12 mouse cellular contexts compared by ENCODE assay signal in the genomic region with DNA sequence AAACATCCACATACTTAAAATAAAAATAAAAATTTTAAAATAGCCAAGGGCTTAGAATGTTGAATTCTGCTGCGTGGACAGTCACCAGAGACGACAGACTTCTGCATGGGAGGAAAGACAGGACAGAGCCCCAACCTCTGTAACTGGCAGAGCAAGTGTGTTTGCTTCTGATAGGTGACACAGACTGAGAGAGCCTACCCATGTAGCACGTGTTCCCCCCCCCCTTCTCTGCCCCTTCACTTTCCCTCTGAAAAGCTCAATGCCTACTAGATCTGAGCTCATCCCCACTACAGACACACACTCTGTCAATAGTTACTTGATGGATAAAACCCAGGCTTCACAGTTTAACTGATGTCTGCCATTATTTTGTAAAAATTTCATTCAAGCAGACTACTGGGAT. TPM values are rescaled to one million over a fixed set of nuclear protein-coding genes. Genes with fewer than 3 reads are reported as not detected.
DNase-seq lines count a peak whose midpoint lies in the region; ATAC-seq and TF ChIP-seq lines count a peak whose summit lies in the region.
"Had no signal": no experiment of that assay in that cellular context is flagged by ENCODE, and none has a peak within 500 bp of the region (broad histone marks: within the 10 kb centered on the region; RNA-seq: fewer than 3 reads in every experiment).

No protein-coding gene starts in this region.

- WGBS in kidney, embryonic 16.5 days, result 60% methylated on average over 3 of the region's 3 CpGs
- 42% methylated on average over 3 of the region's 3 CpGs for WGBS in intestine, embryonic 16.5 days

- ATAC-seq in kidney, embryonic 16.5 days (ENCODE audit: low FRiP score, low TSS enrichment), result no peak
- no peak for ATAC-seq in intestine, embryonic 16.5 days
- ATAC-seq in megakaryocyte-erythroid progenitor cell, adult 5-6 weeks (replicated peaks; ENCODE audit: low FRiP score, low TSS enrichment, poor library complexity, severe bottlenecking), result peak; percentile 39
- ATAC-seq: forebrain, postnatal 0 days had no signal

- H3K36me3 ChIP-seq in kidney, embryonic 16.5 days (ENCODE audit: insufficient read depth, low read length), result no peaks in the 10 kb centered on the region
- H3K36me3 ChIP-seq in intestine, embryonic 16.5 days (ENCODE audit: control insufficient read depth, insufficient read depth, low read length), result no peaks in the 10 kb centered on the region

- 0 out of 2 replicates have a peak, but pooled peaks cover 3% of the 10 kb centered on the region for H3K27me3 ChIP-seq in kidney, embryonic 16.5 days (ENCODE audit: insufficient read depth, low read length)
- H3K27me3 ChIP-seq in intestine, embryonic 16.5 days (replicated peaks; ENCODE audit: control insufficient read depth, insufficient read depth, low read length), result no peaks in the 10 kb centered on the region

- TF ChIP-seq POLR2A in cortical plate, adult 2 months (IDR thresholded peaks at IDR 0.05; ENCODE audit: extremely low read depth, insufficient read depth, low read length), result no peak

- H3K9ac ChIP-seq in kidney, embryonic 16.5 days (replicated peaks; ENCODE audit: low read length), result no peak overlapping the region
- H3K9ac ChIP-seq in intestine, embryonic 16.5 days (ENCODE audit: low read depth, low read length), result peak overlapping the region; percentile 93; the same call in 1 of the 2 replicates

- H3K27ac ChIP-seq in kidney, embryonic 16.5 days (ENCODE audit: low read length), result no peak overlapping the region
- H3K27ac ChIP-seq in cortical plate, adult 2 months (ENCODE audit: insufficient read depth, low read length), result no peak overlapping the region
- H3K27ac ChIP-seq in intestine, embryonic 16.5 days (ENCODE audit: low read length), result peak overlapping the region; percentile 96; the same call in 1 of the 2 replicates

- H3K9me3 ChIP-seq in kidney, embryonic 16.5 days (ENCODE audit: low read length), result no peaks in the 10 kb centered on the region
- no peaks in the 10 kb centered on the region for H3K9me3 ChIP-seq in intestine, embryonic 16.5 days (ENCODE audit: control insufficient read depth, low read length)

- H3K4me1 ChIP-seq in kidney, embryonic 16.5 days (ENCODE audit: insufficient read depth, low read length), result peaks cover 34% of the 10 kb centered on the region
- peaks cover 7% of the 10 kb centered on the region for H3K4me1 ChIP-seq in cortical plate, adult 2 months (ENCODE audit: control insufficient read depth, insufficient read depth, low read length)
- peaks cover 28% of the 10 kb centered on the region for H3K4me1 ChIP-seq in intestine, embryonic 16.5 days (ENCODE audit: control insufficient read depth, insufficient read depth, low read length)

- peak overlapping the region; percentile 96 for H3K4me2 ChIP-seq in kidney, embryonic 16.5 days (replicated peaks; ENCODE audit: low read depth, low read length)
- peak overlapping the region; percentile 88 for H3K4me2 ChIP-seq in intestine, embryonic 16.5 days (ENCODE audit: low read depth, low read length)

- TF ChIP-seq CTCF in cortical plate, adult 2 months (IDR thresholded peaks at IDR 0.05; ENCODE audit: extremely low read depth, insufficient read depth, low read length), result no peak

- no peak overlapping the region for H3K4me3 ChIP-seq in kidney, embryonic 16.5 days (ENCODE audit: low read length)
- H3K4me3 ChIP-seq in cortical plate, adult 2 months (ENCODE audit: insufficient read depth, low read length), result peak overlapping the region; percentile 87; the same call in 1 of the 2 replicates
- H3K4me3 ChIP-seq in intestine, embryonic 16.5 days (ENCODE audit: low read length), result peak overlapping the region; percentile 86; the same call in 1 of the 2 replicates

- DNase-seq in kidney, postnatal 4 days, result no peak
- DNase-seq in cerebellum, postnatal 25 days, result no peak
- DNase-seq in adrenal gland, adult 2 months, result no peak
- DNase-seq: adrenal gland, adult 8-10 months; cerebellum, adult 11 months; forebrain, postnatal 0 days had no signal

RNA-seq across cellular contexts. Expression of a gene that starts 0.7 kb away (rescaled TPM):
- polyA plus RNA-seq in kidney, embryonic 16.5 days (2015; fragmentation: Nextera tagmentation; extraction: Ambion mirVana), result 196 and 228 TPM in 2 replicates
- polyA plus RNA-seq in cortical plate, adult 2 months (2012; rRNA removed), result 100 and 105 TPM in 2 replicates
- 404 and 475 TPM in 2 replicates for polyA plus RNA-seq in intestine, embryonic 16.5 days (2015; fragmentation: Nextera tagmentation; extraction: Ambion mirVana)
- total RNA-seq in megakaryocyte-erythroid progenitor cell, adult 5-6 weeks (2014; fragmentation: Nextera tagmentation), result 166 and 271 TPM in 2 replicates
- total RNA-seq in megakaryocyte-erythroid progenitor cell, adult 5-6 weeks (2017), result 101 and 114 TPM in 2 replicates
- total RNA-seq in adrenal gland, adult 2 months (2021), result 100 to 1,000 TPM; 288 to 409 TPM
- 117 and 164 TPM in 2 replicates for polyA plus RNA-seq in adrenal gland, adult 2 months (2012; rRNA removed)

RNA-seq across cellular contexts. Expression of a gene that starts 35.9 kb away (rescaled TPM):
- 0.26 and 0.37 TPM in 2 replicates for polyA plus RNA-seq in kidney, embryonic 16.5 days (2015; fragmentation: Nextera tagmentation; extraction: Ambion mirVana)
- polyA plus RNA-seq in cortical plate, adult 2 months (2012; rRNA removed), result 0.15 and 0.19 TPM in 2 replicates
- 1.1 and 1.5 TPM in 2 replicates for polyA plus RNA-seq in intestine, embryonic 16.5 days (2015; fragmentation: Nextera tagmentation; extraction: Ambion mirVana)
- total RNA-seq in megakaryocyte-erythroid progenitor cell, adult 5-6 weeks (2014; fragmentation: Nextera tagmentation), result not detected in 2 replicates
- total RNA-seq in megakaryocyte-erythroid progenitor cell, adult 5-6 weeks (2017), result not detected in 2 replicates
- 1 to 10 TPM in 1 of 2 experiments, under 1 TPM in 1; 0.83 to 4.4 TPM for total RNA-seq in adrenal gland, adult 2 months (2021)
- 5.0 and 7.5 TPM in 2 replicates for polyA plus RNA-seq in adrenal gland, adult 2 months (2012; rRNA removed)
- polyA plus RNA-seq: embryonic facial prominence, embryonic 11.5 days; macrophage had no signal

RNA-seq across cellular contexts. Expression of a gene that starts 36.0 kb away (rescaled TPM):
- polyA plus RNA-seq in kidney, embryonic 16.5 days (2015; fragmentation: Nextera tagmentation; extraction: Ambion mirVana), result 3.1 and 3.9 TPM in 2 replicates
- 35.9 and 42.1 TPM in 2 replicates for polyA plus RNA-seq in cortical plate, adult 2 months (2012; rRNA removed)
- 1.8 and 2.0 TPM in 2 replicates for polyA plus RNA-seq in intestine, embryonic 16.5 days (2015; fragmentation: Nextera tagmentation; extraction: Ambion mirVana)
- total RNA-seq in megakaryocyte-erythroid progenitor cell, adult 5-6 weeks (2014; fragmentation: Nextera tagmentation), result not detected in 2 replicates
- not detected in 2 replicates for total RNA-seq in megakaryocyte-erythroid progenitor cell, adult 5-6 weeks (2017)
- total RNA-seq in adrenal gland, adult 2 months (2021), result 10 to 100 TPM; 26.9 to 43.6 TPM
- polyA plus RNA-seq in adrenal gland, adult 2 months (2012; rRNA removed), result 8.9 and 9.8 TPM in 2 replicates
- polyA plus RNA-seq: macrophage had no signal
